Mouse (Mus musculus): ENCODE results near the gene Hdac11. TPM values are rescaled to one million over a fixed set of nuclear protein-coding genes. Genes with fewer than 3 reads are reported as not detected.

Gene Hdac11
- total and polyA plus RNA-seq, 2 experiments from 2014 or later = 55.2 to 121 TPM

DNA sequence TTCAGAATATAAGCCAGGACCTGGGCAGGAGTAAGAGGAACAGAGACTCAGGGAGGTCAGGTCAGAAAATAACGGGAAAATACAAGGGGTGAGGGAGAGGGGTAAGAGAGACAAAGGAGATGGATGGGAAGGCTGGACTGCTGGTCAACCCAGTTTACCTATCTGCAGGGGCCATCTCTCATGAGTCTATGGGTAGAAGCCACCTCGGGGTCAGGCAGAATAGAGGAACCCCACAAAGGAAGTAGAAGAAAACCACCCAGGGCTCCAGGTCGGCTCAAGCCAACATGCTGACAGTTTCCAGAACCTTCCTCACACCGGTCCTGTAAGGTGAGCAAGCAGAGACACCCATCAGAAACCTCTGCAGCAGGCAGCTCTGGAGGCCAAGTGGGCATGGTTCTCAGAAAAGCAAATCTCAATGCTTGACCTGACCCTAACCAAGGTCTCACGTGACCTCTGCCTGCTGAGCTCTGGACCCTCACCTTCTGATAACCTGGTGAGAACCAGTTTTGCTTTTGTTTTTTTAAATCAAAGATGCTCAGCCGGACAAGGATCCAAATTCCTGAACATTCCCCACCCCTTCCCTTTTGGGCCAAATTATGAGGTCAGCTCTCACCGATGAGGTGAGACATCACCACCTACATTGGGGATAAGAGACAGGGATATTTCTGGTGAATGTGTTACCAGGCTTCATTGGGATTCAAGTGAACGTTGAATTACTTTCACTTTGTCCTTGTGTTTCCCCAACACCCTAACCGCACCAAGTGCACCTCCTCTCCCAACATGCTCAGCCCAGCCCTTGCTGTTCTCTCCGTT lies 45.1 kb upstream of the Hdac11 start:
- WGBS = 91% methylated on average over 10 of the region's 10 CpGs
- TF ChIP-seq CTCF (IDR thresholded peaks at IDR 0.05) = no peak

DNA sequence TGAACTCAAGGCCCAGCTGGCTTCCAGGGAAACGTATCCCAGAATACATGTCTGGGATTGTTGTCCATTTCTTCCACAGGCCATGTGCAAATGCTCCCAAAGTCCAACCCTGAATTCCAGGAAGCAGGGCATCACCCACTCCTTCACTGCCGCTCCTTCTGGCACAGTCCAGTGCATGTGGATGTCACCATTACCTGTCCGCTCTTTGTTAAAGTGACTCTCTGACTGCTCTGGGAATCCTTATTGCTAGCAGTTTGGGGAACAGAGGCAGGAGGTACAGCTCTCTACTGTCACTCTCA lies 44.6 kb upstream of the Hdac11 start:
- H3K4me1 ChIP-seq (ENCODE audit: insufficient read depth, low read length) = 0 out of 2 replicates have a peak, but pooled peaks cover 4% of the 10 kb centered on the region
- 99% methylated on average over 3 of the region's 3 CpGs for WGBS
- no peaks in the 10 kb centered on the region for H3K36me3 ChIP-seq (ENCODE audit: insufficient read depth, low read length)
- no peak overlapping the region for H3K27ac ChIP-seq (ENCODE audit: low read depth, low read length)
- no peak overlapping the region for H3K4me3 ChIP-seq (ENCODE audit: low read depth, low read length)
- DNase-seq (ENCODE audit: low spot score) (no peak), ATAC-seq (ENCODE audit: low FRiP score) (no peak)
- no peak for TF ChIP-seq CTCF (IDR thresholded peaks at IDR 0.05)
- H3K9ac ChIP-seq (replicated peaks; ENCODE audit: low read length, poor library complexity, severe bottlenecking) = no peak overlapping the region
- H3K9me3 ChIP-seq (ENCODE audit: low read length) = no peaks in the 10 kb centered on the region
- no peak overlapping the region for H3K4me2 ChIP-seq (ENCODE audit: low read depth, low read length, poor library complexity, severe bottlenecking)
- H3K27me3 ChIP-seq (ENCODE audit: insufficient read depth, low read length) = no peaks in the 10 kb centered on the region

More for the DNA sequence above, 45.1 kb upstream of the Hdac11 start:
- ATAC-seq (ENCODE audit: low FRiP score) = no peak
- no peaks in the 10 kb centered on the region for H3K27me3 ChIP-seq (ENCODE audit: insufficient read depth, low read length)
- no peak overlapping the region for H3K9ac ChIP-seq (replicated peaks; ENCODE audit: low read length, poor library complexity, severe bottlenecking)
- no peak overlapping the region for H3K4me2 ChIP-seq (ENCODE audit: low read depth, low read length, poor library complexity, severe bottlenecking)
- no peak for DNase-seq (ENCODE audit: low spot score)
- no peak overlapping the region for H3K27ac ChIP-seq (ENCODE audit: low read depth, low read length)
- no peak overlapping the region for H3K4me3 ChIP-seq (ENCODE audit: low read depth, low read length)
- 0 out of 2 replicates have a peak, but pooled peaks cover 4% of the 10 kb centered on the region for H3K4me1 ChIP-seq (ENCODE audit: insufficient read depth, low read length)
- H3K9me3 ChIP-seq (ENCODE audit: low read length) = no peaks in the 10 kb centered on the region
- H3K36me3 ChIP-seq (ENCODE audit: insufficient read depth, low read length) = no peaks in the 10 kb centered on the region

DNA sequence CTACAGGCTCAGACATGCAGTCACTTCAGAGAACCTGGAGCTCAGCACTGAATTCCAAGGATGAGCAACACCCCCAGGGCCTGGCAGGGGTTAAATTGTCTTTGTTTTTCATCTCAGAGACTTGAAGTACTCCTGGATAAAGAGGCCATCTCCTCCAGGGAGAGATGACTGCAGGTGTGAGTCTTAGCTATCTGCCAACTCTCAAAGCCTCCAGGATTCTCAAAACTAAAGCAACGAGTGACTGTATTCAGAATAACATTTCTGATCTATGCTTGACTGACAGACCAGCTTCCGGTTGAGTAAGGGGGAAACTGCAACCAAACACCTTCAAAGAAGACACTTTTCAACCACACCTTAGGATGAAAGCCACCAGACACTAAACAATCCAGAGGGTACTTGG lies 41.7 kb upstream of the Hdac11 start:
- WGBS = 40% methylated on average over 2 of the region's 2 CpGs
- no peak overlapping the region for H3K4me3 ChIP-seq (ENCODE audit: low read depth, low read length)
- TF ChIP-seq CTCF (IDR thresholded peaks at IDR 0.05) = no peak
- no peak overlapping the region for H3K9ac ChIP-seq (replicated peaks; ENCODE audit: low read length, poor library complexity, severe bottlenecking)
- H3K9me3 ChIP-seq (ENCODE audit: low read length) = no peaks in the 10 kb centered on the region
- ATAC-seq (ENCODE audit: low FRiP score) (no peak), DNase-seq (ENCODE audit: low spot score) (no peak)
- H3K27ac ChIP-seq (ENCODE audit: low read depth, low read length) = no peak overlapping the region
- H3K4me1 ChIP-seq (ENCODE audit: insufficient read depth, low read length) = 0 out of 2 replicates have a peak, but pooled peaks cover 12% of the 10 kb centered on the region
- peak overlapping the region; percentile 79; the same call in 1 of the 2 replicates for H3K4me2 ChIP-seq (ENCODE audit: low read depth, low read length, poor library complexity, severe bottlenecking)
- no peaks in the 10 kb centered on the region for H3K36me3 ChIP-seq (ENCODE audit: insufficient read depth, low read length)
- no peaks in the 10 kb centered on the region for H3K27me3 ChIP-seq (ENCODE audit: insufficient read depth, low read length)

DNA sequence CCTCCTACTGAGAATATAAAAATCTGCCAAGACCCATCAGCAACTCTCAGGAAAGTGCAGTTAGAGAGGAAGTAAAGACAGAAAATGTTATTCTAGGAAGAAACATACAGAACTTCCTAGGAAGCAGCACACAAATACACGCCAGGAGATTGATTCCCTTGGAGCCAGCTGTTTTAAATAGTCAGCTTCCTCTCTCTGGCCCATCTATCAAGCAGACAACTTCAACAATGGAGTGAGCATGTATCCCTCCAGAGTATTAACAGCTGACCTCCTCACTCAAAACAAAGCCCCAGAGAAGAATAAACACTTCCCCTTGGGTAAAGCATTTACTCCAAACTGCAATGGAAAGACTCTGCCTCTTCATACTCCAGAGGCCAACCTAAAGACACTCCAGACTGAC lies 41.3 kb upstream of the Hdac11 start:
- Histone ChIP-seq H3K36me3 (ENCODE audit: insufficient read depth, low read length) (no peaks in the 10 kb centered on the region), H3K27ac (ENCODE audit: low read depth, low read length) (no peak overlapping the region), H3K4me2 (ENCODE audit: low read depth, low read length, poor library complexity, severe bottlenecking) (peak overlapping the region; percentile 79), H3K4me3 (ENCODE audit: low read depth, low read length) (peak overlapping the region; percentile 58; the same call in 1 of the 2 replicates), H3K9me3 (ENCODE audit: low read length) (no peaks in the 10 kb centered on the region), H3K27me3 (ENCODE audit: insufficient read depth, low read length) (no peaks in the 10 kb centered on the region), H3K4me1 (ENCODE audit: insufficient read depth, low read length) (0 out of 2 replicates have a peak, but pooled peaks cover 12% of the 10 kb centered on the region), H3K9ac (replicated peaks; ENCODE audit: low read length, poor library complexity, severe bottlenecking) (no peak overlapping the region)
- ATAC-seq (ENCODE audit: low FRiP score) (no peak), DNase-seq (ENCODE audit: low spot score) (no peak)
- TF ChIP-seq CTCF (IDR thresholded peaks at IDR 0.05) = no peak
- WGBS = 41% methylated on average over 1 of the region's 1 CpGs

DNA sequence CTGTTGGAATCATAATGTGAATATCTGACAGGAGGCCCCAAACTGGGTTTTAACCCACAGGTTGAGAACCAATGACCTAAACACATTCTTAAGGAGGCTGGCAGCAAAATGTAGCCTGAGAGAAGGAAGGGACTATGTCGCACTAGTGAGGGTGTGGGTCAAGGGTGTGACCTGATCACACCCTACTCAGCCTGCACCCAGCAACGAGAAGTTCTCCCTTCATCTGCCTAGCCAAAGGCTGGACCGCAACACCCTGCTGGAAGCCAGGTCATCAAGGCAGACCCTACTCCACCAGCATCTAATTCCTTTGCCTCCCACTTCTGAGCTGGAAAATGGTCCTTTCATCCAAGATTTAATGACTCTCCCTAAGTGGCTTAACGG lies 40.6 kb upstream of the Hdac11 start:
- ATAC-seq (ENCODE audit: low FRiP score) (no peak), DNase-seq (ENCODE audit: low spot score) (no peak)
- H3K9ac ChIP-seq (replicated peaks; ENCODE audit: low read length, poor library complexity, severe bottlenecking) = peak overlapping the region; percentile 69
- no peaks in the 10 kb centered on the region for H3K36me3 ChIP-seq (ENCODE audit: insufficient read depth, low read length)
- 0 out of 2 replicates have a peak, but pooled peaks cover 12% of the 10 kb centered on the region for H3K4me1 ChIP-seq (ENCODE audit: insufficient read depth, low read length)
- peak overlapping the region; percentile 86 for H3K27ac ChIP-seq (ENCODE audit: low read depth, low read length)
- H3K4me3 ChIP-seq (ENCODE audit: low read depth, low read length) = peak overlapping the region; percentile 58
- H3K4me2 ChIP-seq (ENCODE audit: low read depth, low read length, poor library complexity, severe bottlenecking) = peak overlapping the region; percentile 79
- H3K9me3 ChIP-seq (ENCODE audit: low read length) = no peaks in the 10 kb centered on the region
- WGBS = 16% methylated on average over 4 of the region's 4 CpGs
- no peaks in the 10 kb centered on the region for H3K27me3 ChIP-seq (ENCODE audit: insufficient read depth, low read length)
- TF ChIP-seq CTCF (IDR thresholded peaks at IDR 0.05) = no peak
